Mouse (Mus musculus): ENCODE measurements around the gene Creb5. TPM values are rescaled to one million over a fixed set of nuclear protein-coding genes. Genes with fewer than 3 reads are reported as not detected.

The Creb5 gene
- 10.6 and 13.9 TPM in 2 replicates for polyA plus RNA-seq (2016; fragmentation: Nextera tagmentation; extraction: Ambion mirVana)

GRCm38 (mm10) chr6:53287038-53287561 lies at the start of gene Creb5:
Creb5 (plus strand) TSS chr6:53287270.
- WGBS, result under 1% methylated on average over 45 of the region's 45 CpGs
- no peaks in the 10 kb centered on the region for H3K9me3 ChIP-seq
- H3K36me3 ChIP-seq (replicated peaks), result no peaks in the 10 kb centered on the region
- H3K4me3 ChIP-seq, result peak within 1 kb of the TSS; percentile 77
- H3K27me3 ChIP-seq (replicated peaks; ENCODE audit: low read depth, poor library complexity, severe bottlenecking), result peaks cover 91% of the 10 kb centered on the region
- H3K27ac ChIP-seq (replicated peaks), result peak within 1 kb of the TSS; percentile 70
- peak; percentile 92 for DNase-seq (ENCODE audit: low spot score)
- H3K4me1 ChIP-seq, result peaks cover 48% of the 10 kb centered on the region

DNA sequence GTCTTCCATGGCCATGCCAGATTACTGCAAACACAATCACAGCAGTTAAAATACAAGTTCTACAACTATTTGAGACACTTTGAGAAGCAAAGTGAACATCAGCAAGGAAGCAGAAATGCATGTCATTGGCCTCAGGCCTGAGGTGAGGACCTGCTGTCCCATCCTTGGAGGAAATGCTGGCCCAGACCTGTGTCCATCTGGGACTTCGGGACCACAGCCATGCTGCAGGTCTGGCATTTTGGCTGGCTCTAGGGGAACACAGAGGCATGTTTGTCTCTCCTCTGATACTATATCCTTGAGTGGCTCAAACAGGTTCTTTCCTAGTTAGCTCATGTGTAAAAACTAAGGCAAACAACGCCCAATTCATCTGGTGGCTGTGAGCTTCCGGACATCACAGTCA lies 27.2 kb upstream of the Creb5 start:
- H3K27ac ChIP-seq (replicated peaks), result no peak overlapping the region
- no peaks in the 10 kb centered on the region for H3K27me3 ChIP-seq (replicated peaks; ENCODE audit: low read depth, poor library complexity, severe bottlenecking)
- peaks cover 14% of the 10 kb centered on the region for H3K4me1 ChIP-seq
- WGBS, result 93% methylated on average over 3 of the region's 3 CpGs
- no peaks in the 10 kb centered on the region for H3K36me3 ChIP-seq (replicated peaks)
- DNase-seq (ENCODE audit: low spot score), result no peak
- H3K9me3 ChIP-seq, result 0 out of 2 replicates have a peak, but pooled peaks cover 6% of the 10 kb centered on the region
- no peak overlapping the region for H3K4me3 ChIP-seq

GRCm38 (mm10) chr6:53262401-53262800 lies 24.7 kb upstream of the Creb5 start:
- Histone ChIP-seq H3K4me3 (no peak overlapping the region), H3K27ac (replicated peaks) (no peak overlapping the region), H3K36me3 (replicated peaks) (no peaks in the 10 kb centered on the region), H3K27me3 (replicated peaks; ENCODE audit: low read depth, poor library complexity, severe bottlenecking) (no peaks in the 10 kb centered on the region), H3K9me3 (0 out of 2 replicates have a peak, but pooled peaks cover 6% of the 10 kb centered on the region), H3K4me1 (peaks cover 33% of the 10 kb centered on the region)
- no peak for DNase-seq (ENCODE audit: low spot score)
- 71% methylated on average over 11 of the region's 11 CpGs for WGBS

DNA sequence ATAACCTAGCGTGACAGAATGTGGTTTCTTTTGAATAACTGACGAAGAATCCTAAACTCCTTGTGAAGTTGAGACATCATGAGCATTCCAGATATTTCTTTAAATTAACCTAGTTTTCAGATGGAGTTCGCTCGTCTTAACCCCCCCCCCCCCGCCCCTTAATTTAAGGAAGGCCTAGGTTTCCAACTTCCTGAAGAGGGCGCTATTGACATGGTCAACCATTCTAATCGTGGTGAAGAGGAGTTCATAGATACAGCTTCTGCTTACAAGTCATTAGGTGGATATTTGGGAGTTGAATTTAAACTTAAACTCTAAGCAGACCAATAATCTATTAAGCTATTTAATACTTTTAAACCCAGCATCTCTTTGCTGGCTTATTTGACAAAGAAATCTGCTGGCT lies 20.0 kb upstream of the Creb5 start:
- Histone ChIP-seq H3K4me3 (no peak overlapping the region), H3K36me3 (replicated peaks) (no peaks in the 10 kb centered on the region), H3K27me3 (replicated peaks; ENCODE audit: low read depth, poor library complexity, severe bottlenecking) (no peaks in the 10 kb centered on the region), H3K9me3 (no peaks in the 10 kb centered on the region), H3K27ac (replicated peaks) (no peak overlapping the region), H3K4me1 (peaks cover 65% of the 10 kb centered on the region)
- DNase-seq (ENCODE audit: low spot score), result peak; percentile 31
- WGBS, result 29% methylated on average over 7 of the region's 7 CpGs

DNA sequence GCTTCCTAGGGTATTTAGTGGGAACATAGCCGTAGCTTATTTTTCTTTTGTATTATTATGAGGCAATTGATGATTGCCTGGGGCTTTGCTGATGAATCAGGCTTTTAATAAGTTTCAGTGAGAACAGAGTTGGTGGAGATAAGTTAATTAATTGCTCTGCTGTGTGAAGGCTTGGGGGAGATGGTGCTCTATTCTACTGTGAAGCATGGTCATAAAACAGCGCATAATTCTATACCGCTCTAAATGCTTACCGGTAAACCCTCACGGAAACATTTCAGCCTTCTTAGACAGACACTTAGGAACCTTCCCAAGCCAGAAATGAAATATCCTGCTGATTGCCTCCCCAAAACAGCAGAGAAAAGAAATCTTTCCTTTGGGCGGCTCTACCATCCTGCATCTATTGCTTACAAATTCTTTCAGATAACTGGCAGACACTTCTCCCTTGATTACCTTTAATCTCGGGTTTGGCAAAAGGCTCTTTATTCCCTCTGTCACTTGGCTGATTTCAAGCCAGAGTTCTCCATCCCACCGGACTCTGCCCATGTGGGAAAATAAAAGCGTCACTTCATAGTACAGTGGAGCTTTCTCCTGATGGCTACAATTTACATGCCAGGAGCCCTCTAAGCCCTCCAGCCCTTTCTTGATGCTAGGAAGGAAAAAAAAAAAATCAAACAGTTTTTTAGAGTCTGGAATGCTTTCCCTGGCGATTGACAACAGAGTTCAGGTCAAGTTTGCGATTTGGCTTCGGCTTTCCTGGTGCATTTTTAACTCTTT lies 19.2 kb upstream of the Creb5 start:
- peak overlapping the region; percentile 78 for H3K27ac ChIP-seq (replicated peaks)
- DNase-seq (ENCODE audit: low spot score), result peak; percentile 32
- H3K4me1 ChIP-seq, result peaks cover 59% of the 10 kb centered on the region
- 31% methylated on average over 12 of the region's 12 CpGs for WGBS
- no peaks in the 10 kb centered on the region for H3K9me3 ChIP-seq
- no peaks in the 10 kb centered on the region for H3K36me3 ChIP-seq (replicated peaks)
- H3K4me3 ChIP-seq, result peak overlapping the region; percentile 16; the same call in 1 of the 2 replicates
- no peaks in the 10 kb centered on the region for H3K27me3 ChIP-seq (replicated peaks; ENCODE audit: low read depth, poor library complexity, severe bottlenecking)

DNA sequence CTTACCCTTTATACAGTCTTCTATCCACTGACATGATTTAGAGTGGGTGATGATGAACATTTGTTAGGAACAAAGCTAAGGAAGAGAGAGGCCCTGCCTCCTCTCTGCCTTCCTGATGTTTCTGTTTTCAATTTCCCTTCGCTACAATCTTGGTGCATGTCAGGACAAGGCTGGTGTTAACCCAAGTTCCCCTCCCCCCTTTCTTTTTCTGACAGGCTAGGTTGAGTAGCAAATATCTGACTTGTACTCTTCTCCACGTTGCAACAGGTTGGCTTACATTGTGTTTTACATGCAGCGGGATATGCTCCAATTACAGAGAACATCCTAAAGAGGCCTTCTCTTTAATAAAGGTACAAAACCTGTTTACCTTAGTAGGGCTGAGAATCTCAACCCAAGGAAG lies 15.9 kb upstream of the Creb5 start:
- no peaks in the 10 kb centered on the region for H3K36me3 ChIP-seq (replicated peaks)
- H3K4me1 ChIP-seq, result peaks cover 45% of the 10 kb centered on the region
- 39% methylated on average over 3 of the region's 3 CpGs for WGBS
- H3K27ac ChIP-seq (replicated peaks), result no peak overlapping the region
- no peak overlapping the region for H3K4me3 ChIP-seq
- DNase-seq (ENCODE audit: low spot score), result no peak
- H3K27me3 ChIP-seq (replicated peaks; ENCODE audit: low read depth, poor library complexity, severe bottlenecking), result no peaks in the 10 kb centered on the region
- H3K9me3 ChIP-seq, result no peaks in the 10 kb centered on the region

- DNase-seq (ENCODE audit: low spot score), result no peak
- Histone ChIP-seq H3K4me3 (no peak overlapping the region), H3K4me1 (peaks cover 41% of the 10 kb centered on the region), H3K36me3 (replicated peaks) (no peaks in the 10 kb centered on the region), H3K27ac (replicated peaks) (no peak overlapping the region), H3K9me3 (no peaks in the 10 kb centered on the region), H3K27me3 (replicated peaks; ENCODE audit: low read depth, poor library complexity, severe bottlenecking) (0 out of 2 replicates have a peak, but pooled peaks cover 2% of the 10 kb centered on the region)
- whole genome bisulfite sequencing, result 33% methylated on average over 4 of the region's 4 CpGs
Measured at GRCm38 (mm10) chr6:53271636-53272035, 15.4 kb upstream of the Creb5 start.

DNA sequence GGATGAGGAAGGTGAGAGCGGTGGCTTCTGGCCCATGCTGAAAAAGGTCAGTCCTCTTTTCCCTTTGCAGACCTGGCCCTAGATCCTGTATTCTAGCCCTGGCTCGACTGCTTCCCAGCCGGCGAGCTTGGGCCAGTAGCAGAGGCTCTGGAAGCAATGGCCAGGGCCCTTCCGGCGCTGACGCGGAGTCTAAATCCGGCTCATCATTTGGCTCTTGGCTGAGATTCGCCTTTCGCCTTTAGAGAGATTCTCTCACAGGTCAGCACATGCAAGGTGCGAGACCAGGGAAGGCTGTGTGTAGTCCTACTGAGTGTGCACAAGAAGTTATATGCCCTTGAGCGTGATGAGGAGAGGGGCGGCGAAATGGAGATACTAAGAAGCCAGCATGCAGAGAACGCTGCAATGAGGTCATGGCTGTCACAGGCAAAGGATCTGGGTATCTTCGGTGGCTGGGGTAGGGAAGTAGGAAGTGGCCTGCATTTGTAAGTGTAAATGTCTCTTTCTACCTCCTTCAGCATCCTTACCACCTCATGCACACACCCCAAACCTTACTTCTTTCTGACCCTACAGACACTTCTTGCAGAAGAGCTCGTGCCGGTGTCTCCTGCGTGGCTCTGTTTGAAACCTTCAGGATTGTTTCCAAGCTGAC lies 557 bp upstream of the Creb5 start:
- Histone ChIP-seq H3K9me3 (no peaks in the 10 kb centered on the region), H3K27me3 (replicated peaks; ENCODE audit: low read depth, poor library complexity, severe bottlenecking) (peaks cover 89% of the 10 kb centered on the region), H3K4me1 (peaks cover 48% of the 10 kb centered on the region), H3K4me3 (peak overlapping the region; percentile 77), H3K27ac (replicated peaks) (0 out of 2 replicates have a peak overlapping the region, but pooled peaks have one; percentile 19), H3K36me3 (replicated peaks) (no peaks in the 10 kb centered on the region)
- peak; percentile 44 for DNase-seq (ENCODE audit: low spot score)
- 2% methylated on average over 20 of the region's 20 CpGs for WGBS

- Histone ChIP-seq H3K27ac (replicated peaks) (peak overlapping the region; percentile 70), H3K27me3 (replicated peaks; ENCODE audit: low read depth, poor library complexity, severe bottlenecking) (peaks cover 86% of the 10 kb centered on the region), H3K36me3 (replicated peaks) (no peaks in the 10 kb centered on the region), H3K9me3 (no peaks in the 10 kb centered on the region), H3K4me1 (peaks cover 51% of the 10 kb centered on the region), H3K4me3 (peak overlapping the region; percentile 77)
- peak; percentile 74 for DNase-seq (ENCODE audit: low spot score)
- WGBS, result under 1% methylated on average over 63 of the region's 63 CpGs
Measured at GRCm38 (mm10) chr6:53287562-53288381, 702 bp downstream of the Creb5 start.

DNA sequence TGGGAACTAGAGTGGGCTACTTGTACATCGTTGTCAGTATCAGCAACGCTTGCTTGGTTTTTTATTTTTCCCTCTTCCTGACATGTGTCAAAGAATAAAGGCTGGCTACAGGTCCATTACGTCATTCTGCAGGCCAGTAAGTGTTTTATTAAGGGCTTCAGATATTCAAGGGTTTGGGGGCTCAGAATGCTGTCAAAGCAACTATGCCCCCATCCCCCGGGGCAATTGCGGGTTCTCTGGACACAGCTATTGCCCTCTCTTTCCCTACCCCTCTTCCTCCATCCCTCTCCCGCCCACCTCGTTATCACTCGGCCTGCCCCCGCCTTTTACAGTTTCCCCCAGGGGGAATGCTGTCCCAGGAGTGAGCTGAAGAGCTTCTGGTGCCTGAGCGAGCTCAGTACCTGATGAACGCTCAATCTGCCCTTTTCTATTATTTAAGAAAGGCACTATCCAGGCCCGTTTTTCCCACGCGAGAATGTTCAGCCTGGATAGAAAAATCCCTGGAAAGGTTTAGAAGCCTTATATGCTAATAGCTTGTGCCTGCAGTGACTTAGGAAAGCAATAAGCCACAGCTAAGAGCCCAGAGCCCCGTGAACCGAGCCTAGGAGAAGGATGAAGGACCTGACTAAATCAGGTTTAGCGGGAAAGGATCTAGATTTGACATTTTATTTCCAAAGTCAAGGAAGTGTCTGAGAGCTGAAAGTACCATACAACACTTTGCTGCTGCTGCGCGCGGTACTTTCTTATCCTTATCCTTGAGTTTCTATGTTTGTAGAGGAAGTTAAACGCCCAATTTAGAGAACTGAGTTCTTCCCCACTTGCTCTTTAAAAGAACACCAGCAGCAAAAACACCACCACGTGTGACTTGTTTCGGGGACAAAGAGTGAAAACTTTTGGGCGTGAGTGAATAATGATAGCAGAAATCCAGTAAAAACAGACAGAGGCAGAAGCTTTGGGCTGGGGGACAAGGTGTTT lies 1.8 kb downstream of the Creb5 start:
- Histone ChIP-seq H3K27me3 (replicated peaks; ENCODE audit: low read depth, poor library complexity, severe bottlenecking) (peaks cover 75% of the 10 kb centered on the region), H3K27ac (replicated peaks) (peak overlapping the region; percentile 35), H3K9me3 (no peaks in the 10 kb centered on the region), H3K4me1 (peaks cover 61% of the 10 kb centered on the region), H3K36me3 (replicated peaks) (no peaks in the 10 kb centered on the region), H3K4me3 (peak overlapping the region; percentile 77)
- peak; percentile 46 for DNase-seq (ENCODE audit: low spot score)
- 2% methylated on average over 24 of the region's 24 CpGs for WGBS

DNA sequence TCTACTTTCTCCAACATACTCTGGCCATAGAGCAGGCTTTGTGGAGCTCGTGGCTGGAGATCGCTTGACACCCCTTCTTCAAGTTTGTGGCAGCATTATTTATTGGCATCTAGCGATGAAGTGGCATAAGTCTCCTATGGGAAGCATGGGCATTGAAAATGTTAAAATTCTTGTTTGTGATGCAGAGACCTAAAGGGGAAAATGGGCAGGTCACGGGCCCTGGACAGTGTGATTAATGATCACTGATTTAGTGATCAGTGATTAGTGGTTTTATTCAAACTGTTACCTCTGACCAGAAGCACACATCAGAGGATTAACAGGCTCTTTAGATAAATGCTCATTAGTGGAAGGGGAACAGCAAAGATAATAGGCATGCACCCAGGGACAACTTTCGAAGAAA lies 2.6 kb downstream of the Creb5 start:
- no peak overlapping the region for H3K27ac ChIP-seq (replicated peaks)
- H3K36me3 ChIP-seq (replicated peaks), result no peaks in the 10 kb centered on the region
- peaks cover 69% of the 10 kb centered on the region for H3K4me1 ChIP-seq
- H3K9me3 ChIP-seq, result no peaks in the 10 kb centered on the region
- H3K27me3 ChIP-seq (replicated peaks; ENCODE audit: low read depth, poor library complexity, severe bottlenecking), result peaks cover 67% of the 10 kb centered on the region
- peak overlapping the region; percentile 77 for H3K4me3 ChIP-seq
- no peak for DNase-seq (ENCODE audit: low spot score)
- WGBS, result 20% methylated on average over 5 of the region's 5 CpGs

Data from embryonic facial prominence, embryonic 10.5 days (tissue).